Mouse (Mus musculus): ENCODE results near the gene Pitpnc1.

Pitpnc1 gene

DNA sequence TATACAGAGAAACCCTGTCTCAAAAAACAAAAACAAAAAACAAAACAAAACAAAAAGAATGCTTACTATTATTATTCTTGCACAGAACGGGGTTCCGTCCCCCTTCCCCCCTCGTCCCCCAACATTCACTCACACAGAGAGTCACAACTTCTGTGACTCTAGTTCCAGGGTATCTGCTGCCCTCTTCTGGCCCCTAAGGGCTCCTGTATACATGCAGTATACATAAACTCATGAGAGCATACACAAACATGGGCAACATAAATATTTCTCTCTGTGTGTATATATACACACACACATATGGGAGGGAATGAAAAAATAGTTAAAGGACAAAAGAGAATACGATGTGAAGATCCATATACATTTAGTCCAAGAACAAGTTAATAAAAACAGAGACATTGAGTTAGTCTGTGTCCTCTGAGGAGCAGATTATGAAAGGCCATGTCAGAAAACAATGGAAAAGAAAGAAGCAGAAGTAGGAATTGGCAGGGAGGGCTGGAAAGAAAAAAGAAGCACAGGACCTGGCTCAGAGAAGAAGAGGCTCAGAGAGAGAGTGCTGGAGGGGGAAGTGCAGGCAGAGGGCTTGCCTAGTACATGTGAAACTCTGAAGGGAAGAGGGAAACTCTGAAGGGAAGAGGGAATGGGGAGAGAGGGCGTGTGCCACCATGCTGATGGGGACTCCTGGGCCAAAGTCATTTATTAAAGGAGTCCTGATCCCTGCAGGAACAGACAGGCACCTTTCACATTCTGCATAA, 68.5 kb downstream of the Pitpnc1 start:
- DNase-seq = no peak

DNA sequence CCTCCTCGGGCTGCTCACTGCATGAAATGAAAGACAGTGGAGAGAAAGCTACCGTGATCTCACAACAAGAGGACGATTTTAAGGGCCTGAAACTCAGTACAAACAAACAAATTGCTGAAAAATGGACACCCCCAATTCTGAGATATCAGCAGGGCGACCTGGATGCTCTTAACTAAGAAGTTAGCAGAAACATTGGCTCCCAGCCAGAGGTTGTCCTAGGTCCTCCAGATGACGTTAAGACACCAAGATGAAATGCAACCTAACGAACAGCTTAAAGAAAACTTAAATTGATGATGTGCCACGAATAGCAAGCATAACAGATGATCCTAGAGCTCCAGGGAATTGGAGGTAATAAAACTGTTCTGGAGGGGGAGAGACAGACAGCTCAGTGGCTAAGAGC, 69.7 kb downstream of the Pitpnc1 start:
- no peak for DNase-seq

DNA sequence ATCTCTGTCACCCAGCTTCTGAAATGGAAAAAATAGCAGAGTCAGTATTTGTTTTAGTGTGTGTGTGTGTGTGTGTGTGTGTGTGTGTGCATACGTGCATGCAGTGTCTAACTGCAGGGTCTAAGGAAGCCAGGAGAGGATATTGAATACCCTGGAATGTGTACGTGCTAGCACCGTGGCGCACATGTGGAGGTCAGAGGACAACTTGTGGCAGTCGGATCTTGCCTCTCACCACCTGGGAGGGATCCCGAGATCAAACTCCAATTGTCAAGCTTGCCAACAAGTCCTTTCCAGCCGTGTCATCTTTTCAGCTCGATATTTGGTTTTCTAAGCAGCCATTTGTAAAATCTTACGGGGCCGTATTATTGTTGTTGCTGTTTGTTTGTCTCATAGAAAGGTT, 70.5 kb downstream of the Pitpnc1 start:
- DNase-seq = peak; percentile 80

DNA sequence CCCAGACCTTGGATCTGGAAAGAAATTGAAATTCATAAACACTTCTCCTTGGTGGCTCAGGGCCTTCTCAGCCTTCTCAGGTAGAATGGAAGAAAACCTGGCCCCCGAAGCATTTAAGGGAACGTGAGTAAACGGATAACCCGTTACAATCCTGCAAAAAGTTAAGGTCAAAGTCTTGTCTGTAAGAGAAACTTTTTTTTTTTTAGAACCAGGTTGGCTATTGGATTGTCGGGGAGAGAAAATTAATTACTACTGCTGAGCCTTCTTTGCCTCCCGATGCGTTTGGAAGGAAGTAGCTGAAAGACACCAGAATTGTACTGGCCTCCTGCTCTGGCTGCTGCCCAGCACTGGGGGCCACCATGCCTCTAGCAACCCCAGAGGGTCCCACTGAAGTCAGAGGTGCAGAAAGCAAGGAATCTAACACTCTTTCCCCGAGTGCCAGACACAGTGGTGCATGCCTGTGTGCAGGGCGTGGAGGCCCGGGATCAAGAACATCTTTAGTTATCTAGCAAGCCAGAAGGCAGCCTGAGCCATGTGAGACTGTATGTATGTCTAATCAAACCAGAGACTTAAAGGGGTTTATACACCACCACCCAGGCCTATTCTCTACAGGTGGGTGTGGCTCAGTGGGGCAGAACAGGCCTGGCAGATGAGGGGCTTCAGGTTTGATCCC, 73.0 kb downstream of the Pitpnc1 start:
- DNase-seq = no peak

DNA sequence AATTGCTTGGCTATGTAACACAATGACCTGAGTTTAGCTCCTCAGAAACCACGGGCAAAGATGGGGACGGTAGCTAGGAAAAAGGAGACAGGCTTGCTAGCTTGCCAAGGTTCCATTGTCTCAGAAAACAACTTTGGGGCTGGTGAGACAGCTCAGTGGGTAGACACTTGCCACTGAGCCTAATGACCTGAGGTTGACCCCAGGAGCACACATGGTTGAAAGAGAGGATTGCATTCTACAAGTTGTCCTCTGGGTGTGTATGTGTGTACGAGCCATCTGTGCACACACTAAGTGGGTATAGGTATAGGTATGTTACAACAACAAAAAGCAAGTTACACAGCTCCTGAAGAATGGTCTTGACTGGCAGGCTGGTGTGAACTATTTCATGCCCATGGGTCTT, 76.3 kb downstream of the Pitpnc1 start:
- no peak for DNase-seq

DNA sequence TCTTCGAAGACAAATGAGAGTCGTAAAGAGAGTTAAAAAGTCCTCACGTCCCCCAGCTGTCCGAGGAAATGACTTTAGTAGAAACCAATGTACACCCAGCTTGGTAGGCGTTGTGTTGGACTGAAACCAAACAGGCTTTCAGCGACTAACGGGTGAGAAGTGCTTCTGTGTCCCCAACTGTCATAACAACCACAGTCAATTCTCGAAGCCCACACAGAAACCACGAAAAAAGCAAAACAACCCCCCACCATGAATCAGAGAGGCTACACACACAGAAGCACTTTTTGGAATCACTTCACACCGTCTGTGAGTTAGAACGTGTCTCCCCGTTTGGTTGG, 76.7 kb downstream of the Pitpnc1 start:
- DNase-seq = no peak

DNA sequence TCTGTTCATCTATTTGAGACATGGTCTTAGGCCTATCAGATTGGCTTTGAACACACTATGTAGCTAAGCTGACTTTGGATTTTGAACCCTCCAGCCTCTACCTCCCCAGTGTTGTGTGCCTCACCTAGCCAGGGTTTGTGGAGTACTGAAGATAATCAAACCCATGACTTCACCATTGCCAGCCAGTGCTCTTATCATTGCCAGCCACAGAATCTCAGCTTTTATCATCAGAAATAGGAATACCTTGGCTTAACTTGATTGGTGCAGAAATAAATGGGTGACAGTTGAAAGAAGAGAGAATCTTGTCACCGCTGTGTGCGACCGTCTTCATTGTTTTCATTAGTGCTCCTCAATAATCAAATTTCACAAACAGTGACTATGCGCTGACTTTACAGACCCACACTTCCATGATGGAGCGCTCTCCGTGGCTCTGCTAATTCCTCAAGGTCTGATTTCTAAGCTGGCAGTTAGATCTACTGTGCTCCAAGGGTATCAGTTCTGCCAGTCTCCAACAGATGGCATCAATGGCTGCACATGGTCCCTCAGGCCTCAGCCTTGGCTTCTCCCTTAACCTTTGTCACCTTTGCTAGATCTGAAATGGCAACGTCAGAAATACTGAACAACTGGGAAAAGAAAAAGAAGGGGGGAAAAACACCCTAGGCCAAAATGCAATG, 77.2 kb downstream of the Pitpnc1 start:
- DNase-seq = no peak

DNA sequence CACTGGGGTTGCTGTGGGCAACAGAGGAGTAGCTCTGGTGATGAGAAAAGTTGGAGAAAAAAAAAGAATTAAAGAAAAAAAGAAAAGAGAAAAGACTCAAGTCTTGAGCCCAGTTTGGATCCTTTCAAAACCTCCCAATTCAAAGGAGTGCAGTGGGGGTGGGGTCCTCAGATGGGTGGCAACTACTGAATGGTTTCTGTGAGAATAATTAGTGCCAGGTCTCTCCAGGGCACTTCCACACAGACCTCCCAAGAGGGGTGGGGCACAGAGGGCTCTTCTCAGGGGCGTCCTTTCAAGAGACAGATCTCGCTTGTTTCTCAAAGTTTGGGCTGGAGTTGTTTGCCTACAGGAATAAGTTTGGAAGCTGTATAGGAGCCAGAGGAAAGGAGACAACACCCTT, 80.0 kb downstream of the Pitpnc1 start:
- no peak for DNase-seq

DNA sequence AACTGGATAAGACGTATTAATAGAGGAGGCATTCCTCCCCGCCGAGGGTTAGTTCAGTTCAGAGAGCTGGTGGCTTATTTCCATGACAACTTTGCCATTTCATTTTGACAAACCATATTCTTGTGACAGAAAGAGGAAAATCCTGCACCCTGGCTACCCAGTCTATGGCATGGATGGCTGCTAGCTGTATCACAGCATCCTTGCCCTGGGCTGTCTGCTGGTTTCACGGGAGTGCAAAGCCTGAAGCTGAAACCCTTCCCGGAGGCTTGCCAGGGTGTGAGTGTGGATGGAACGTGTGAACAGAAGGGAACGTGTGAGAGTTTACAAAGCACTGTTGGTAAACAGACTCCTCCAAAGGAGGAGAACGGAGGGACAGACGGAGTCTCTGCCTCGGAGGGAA, 80.5 kb downstream of the Pitpnc1 start:
- no peak for DNase-seq

DNA sequence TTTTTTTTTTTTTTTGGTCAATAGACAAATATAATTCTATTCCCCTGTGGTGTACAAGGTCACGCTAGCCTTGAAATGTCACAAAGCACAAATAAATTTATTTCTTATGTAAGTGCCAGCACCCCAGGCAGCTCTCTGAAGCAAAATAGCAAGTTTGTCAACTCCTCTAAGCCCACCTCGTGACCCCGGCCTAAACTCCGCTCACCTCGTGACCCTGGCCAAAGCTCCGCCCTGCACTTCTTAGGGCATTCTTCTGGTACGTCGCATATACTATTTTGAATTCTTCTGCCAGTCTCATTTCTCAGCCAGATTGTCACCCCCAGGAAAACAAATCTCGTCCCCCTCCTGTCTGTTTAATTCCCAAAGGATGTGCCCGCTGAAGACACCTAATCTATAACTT, 84.0 kb downstream of the Pitpnc1 start:
- DNase-seq = no peak

- DNase-seq = no peak
Measured at GRCm38 (mm10) chr11:107385306-107385705, 85.2 kb downstream of the Pitpnc1 start.

DNA sequence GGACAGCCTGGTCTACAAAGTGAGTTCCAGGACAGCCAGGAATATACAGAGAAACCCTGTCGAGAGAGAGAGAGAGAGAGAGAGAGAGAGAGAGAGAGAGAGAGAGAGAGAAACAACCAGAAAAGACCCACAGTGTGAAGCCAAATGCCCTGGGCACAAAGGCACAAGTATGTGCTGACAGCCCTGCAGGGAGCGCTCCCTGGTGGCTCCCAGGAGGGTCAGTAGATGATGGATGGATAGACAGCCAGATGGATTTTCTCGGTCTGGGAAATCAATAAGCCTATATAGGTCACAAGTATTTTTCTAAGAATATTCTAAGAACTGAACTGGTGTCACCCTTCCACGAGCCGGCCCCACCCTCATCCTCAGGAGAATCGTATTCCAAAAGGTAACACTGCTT, 86.5 kb downstream of the Pitpnc1 start:
- no peak for DNase-seq

GRCm38 (mm10) chr11:107379965-107380364, 90.5 kb downstream of the Pitpnc1 start:
- DNase-seq = peak; percentile 80

DNA sequence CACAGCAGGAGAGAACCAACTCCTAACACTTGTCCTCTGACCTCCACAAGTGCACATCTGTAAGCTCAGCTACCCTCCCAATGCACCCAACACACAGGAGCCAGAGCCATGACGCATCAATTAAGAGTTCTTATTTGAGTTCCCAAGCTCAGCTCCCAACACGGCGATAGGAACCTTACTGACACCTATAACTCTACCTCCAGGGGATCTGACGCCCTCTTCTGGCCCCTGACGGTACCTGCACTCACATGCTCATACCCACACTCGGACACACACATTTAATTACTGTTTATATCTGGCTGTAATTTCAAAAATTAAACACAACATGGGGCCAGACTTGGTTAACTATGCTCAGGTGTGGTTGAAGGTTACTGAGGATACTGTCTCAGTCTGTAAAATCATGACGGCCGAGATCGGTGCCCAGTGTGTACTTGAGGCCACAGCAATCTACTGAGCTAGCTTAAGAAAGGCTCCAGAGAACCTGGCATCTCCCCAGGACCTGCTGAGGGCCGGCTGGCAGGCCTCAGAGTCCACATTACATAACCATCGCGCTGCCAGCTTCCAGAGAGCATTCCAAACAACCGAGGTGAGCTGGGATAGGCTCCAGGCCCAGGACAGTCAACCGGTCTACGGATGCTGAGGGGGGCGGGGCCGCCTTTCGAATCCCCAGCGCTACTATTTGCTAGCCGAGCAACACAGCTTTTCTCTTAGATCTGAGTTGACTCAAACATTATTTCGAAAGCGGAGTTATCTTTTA, 91.2 kb downstream of the Pitpnc1 start:
- peak; percentile 95 for DNase-seq

GRCm38 (mm10) chr11:107377326-107377725, 93.2 kb downstream of the Pitpnc1 start:
- DNase-seq = peak; percentile 44

DNA sequence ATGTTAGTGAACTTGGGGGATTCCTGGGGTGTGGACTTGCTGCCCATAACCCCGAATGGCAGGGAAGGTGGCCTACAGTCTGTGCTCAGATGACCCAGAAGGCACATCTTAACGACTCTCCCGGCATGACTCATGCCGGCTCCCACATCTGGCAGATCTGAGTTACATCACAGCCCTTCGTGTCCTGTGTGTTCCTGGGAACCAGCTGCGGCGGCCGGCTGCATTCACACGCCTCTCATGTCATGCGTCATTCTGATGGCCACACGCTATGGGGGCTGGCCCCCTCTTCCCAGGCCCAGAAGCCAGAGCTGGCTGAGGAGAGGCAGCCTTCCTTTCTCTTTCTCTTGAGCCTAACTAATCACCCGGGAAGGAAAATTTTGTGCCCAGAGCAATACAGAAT, 94.2 kb downstream of the Pitpnc1 start:
- no peak for DNase-seq

DNA sequence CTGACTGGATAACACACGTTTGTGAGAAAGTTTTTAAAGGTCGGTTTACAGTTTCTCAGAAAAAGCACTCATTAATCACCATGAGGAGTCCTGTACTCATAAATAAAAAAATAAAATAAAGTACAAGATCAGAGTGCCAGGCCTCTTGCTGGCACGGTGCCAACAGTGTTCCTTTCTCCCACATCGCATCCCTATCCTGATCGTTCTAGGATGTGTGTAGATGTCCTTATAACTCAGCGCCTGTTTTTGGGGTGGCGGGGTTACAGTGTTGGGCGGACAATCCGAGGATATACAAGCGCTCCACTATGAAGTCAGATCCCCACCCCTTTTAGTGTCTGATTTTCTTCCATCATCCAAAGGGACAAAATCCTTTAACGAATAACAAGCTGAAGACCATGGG, 94.7 kb downstream of the Pitpnc1 start:
- no peak for DNase-seq

DNA sequence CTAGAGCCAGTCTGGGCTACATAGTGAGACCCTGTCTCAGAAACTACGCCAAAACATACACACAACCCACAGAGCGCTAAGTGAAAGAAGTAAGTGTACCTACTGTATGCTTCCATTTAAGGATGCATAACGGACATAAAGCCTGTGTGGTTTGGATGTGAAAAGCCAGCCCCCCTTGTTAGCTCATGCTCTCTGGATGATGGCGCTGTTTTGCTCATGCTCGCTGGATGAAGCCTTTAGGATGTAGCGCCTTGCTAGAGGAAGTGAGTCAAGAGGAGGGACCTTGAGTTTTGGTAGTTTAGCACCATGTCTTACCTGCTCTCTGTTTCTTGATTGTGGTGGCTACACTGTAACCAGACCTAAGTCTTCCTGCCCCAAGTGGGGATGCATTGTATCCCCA, 96.9 kb downstream of the Pitpnc1 start:
- no peak for DNase-seq

DNA sequence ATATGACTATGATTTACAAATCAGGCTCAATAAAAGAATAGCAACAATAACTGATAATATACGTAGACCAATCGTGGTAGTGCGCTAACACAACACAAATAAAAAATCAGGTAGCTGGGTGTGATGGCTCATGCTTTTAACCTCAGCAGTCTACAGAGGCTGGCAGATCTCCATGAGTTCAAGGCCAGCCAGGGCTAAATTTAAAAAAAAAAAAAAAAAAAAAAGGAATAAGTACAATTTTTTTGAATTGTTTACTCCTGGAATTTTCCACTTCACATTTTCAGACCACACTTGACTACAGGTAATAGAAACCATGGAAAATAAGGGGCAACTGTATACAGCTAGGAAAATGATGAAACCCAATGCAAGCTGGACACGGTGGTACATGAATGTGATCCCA, 97.3 kb downstream of the Pitpnc1 start:
- DNase-seq = no peak

- no peak for DNase-seq
Measured at GRCm38 (mm10) chr11:107372688-107373087, 97.8 kb downstream of the Pitpnc1 start.

DNA sequence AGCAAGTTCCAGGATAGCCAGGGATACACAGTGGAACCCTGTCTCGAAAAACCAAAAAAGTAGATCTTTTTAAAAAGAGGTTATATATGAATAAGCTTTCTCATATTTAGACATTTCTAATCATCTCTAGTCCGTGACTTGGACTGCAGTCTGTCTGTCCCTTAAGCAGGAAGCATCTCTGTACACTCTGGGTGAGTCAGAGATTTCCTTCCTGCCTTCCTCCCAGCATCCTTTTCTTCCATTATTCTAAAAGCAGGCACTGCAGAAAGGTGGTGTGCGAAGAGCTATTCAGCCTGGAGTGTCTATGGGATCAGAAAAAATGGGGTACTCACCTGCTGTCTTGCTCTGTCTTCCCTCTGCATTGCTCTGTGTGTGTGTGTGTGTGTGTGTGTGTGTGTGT, 100.0 kb downstream of the Pitpnc1 start:
- DNase-seq = no peak

DNA sequence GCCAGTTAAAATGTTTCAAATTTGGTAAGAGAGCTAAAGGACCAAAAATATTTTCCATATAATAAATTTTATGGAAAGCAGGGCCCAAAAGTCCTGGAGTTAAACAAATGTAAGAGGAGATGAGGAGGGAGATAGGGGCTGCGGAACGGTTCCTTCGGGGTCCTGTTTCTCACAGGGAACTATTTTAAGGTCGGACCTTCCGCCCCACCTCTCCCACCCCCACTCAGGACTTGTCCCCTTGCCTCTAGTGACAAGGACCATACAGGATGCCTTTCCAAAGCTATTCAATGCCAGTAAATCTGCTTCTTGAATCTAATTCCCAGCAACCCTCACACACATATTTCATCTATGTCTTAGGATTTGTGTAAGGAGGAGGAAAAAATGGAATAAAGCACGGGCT, 100.8 kb downstream of the Pitpnc1 start:
- DNase-seq = no peak

GRCm38 (mm10) chr11:107365938-107366712, 104.4 kb downstream of the Pitpnc1 start:
- no peak for DNase-seq
